Mouse (Mus musculus): ENCODE measurements at regions not wholly inside any gene's neighbourhood (a gene's known extent, or its start where the extent isn't known, plus 50 kb on each side); places are given as distances from the start of the nearest gene placed in this dataset.

DNA sequence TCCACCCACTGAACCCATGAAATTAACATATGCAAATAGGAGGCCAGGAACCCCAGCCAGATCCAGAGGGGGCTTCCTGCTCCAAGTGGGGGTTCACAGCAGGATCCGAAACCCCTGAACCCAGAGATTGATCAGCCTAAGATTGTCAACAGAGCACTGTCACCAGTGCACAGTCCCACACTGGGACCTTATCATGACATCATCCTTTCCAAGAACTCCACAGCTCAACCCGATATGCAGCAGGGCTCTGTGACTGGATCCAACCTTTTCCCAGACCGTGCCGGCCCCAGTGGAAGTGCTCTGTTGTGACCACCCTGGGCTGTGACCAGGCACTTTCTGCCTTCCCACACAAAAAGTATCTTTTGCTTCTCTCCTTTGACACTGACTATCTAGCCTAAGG lies 57.7 kb upstream of the Dio3 start:
- Histone ChIP-seq H3K4me1 (ENCODE audit: control insufficient read depth) (no peaks in the 10 kb centered on the region), H3K27me3 (ENCODE audit: control insufficient read depth) (no peaks in the 10 kb centered on the region), H3K36me3 (ENCODE audit: control insufficient read depth) (no peaks in the 10 kb centered on the region), H3K9me3 (ENCODE audit: control insufficient read depth, low read length) (no peaks in the 10 kb centered on the region), H3K4me3 (replicated peaks) (no peak overlapping the region)
- TF ChIP-seq TAL1 (IDR thresholded peaks at IDR 0.05; ENCODE audit: low read length) = no peak
- TF ChIP-seq GATA1 (IDR thresholded peaks at IDR 0.05; ENCODE audit: low read length) = no peak

DNA sequence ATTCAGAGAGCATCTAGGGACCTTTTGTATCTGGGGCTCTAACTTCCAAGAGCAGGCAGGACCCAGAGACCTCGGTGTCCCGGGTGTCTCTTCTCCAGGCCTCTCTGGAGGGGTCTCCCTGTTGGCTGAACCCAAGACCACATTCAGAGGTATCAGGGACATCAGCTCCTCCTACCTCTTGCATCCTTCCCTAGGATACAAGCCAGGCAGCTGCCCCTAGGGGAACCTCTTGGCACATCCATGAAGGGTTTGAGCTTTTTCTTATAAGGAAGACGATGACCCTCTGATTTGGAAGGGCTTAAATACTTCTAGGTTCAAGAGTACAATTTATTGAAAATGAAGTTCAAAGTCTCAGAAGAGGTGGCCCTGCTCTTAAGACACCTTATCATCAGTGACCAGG lies 57.2 kb upstream of the Dio3 start:
- Histone ChIP-seq H3K9me3 (ENCODE audit: control insufficient read depth, low read length) (no peaks in the 10 kb centered on the region), H3K36me3 (ENCODE audit: control insufficient read depth) (no peaks in the 10 kb centered on the region), H3K4me3 (replicated peaks) (no peak overlapping the region), H3K27me3 (ENCODE audit: control insufficient read depth) (no peaks in the 10 kb centered on the region), H3K4me1 (ENCODE audit: control insufficient read depth) (no peaks in the 10 kb centered on the region)
- no peak for TF ChIP-seq TAL1 (IDR thresholded peaks at IDR 0.05; ENCODE audit: low read length)
- no peak for TF ChIP-seq GATA1 (IDR thresholded peaks at IDR 0.05; ENCODE audit: low read length)

DNA sequence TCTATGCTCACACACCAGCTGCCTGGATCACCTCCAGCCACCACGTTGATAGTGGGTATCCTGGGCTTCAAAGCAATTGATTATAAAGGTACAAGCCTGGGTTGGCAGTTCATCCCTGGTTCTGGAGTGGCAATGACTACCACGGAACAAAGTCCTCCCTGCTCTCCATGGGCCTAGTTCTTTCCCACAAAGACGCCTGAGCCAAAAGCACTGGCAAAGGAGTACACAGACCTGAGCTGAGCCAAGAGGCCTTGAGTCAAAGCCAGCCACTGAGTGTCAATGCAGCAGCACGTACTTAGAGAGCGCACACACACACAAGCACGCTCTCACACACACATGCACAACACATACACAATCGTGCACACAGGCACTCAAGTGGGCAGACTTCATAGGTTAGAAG lies 54.6 kb upstream of the Dio3 start:
- no peak for TF ChIP-seq TAL1 (IDR thresholded peaks at IDR 0.05; ENCODE audit: low read length)
- no peak for TF ChIP-seq GATA1 (IDR thresholded peaks at IDR 0.05; ENCODE audit: low read length)
- no peaks in the 10 kb centered on the region for H3K9me3 ChIP-seq (ENCODE audit: control insufficient read depth, low read length)
- H3K4me3 ChIP-seq (replicated peaks) = no peak overlapping the region
- no peaks in the 10 kb centered on the region for H3K4me1 ChIP-seq (ENCODE audit: control insufficient read depth)
- no peaks in the 10 kb centered on the region for H3K36me3 ChIP-seq (ENCODE audit: control insufficient read depth)
- no peaks in the 10 kb centered on the region for H3K27me3 ChIP-seq (ENCODE audit: control insufficient read depth)

DNA sequence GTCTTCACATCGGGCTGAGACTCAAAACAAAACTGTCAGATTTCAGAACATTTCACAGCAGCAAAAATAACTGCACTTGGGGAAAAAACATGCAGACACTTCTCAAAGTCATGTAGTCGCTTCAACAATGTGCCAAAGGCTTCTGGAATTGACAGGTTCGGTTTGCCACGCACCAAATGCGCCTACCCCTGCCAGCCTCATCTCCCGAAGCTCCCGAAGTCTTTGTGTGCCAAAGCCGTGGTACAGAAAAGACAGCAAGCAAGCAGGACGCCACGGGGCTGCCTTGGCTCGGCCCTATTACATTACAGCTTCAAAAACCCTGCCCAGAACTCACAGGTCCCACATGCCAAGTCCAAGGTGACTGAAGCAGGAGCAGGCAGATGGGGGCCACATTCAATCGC lies 50.9 kb upstream of the Dio3 start:
- Histone ChIP-seq H3K36me3 (ENCODE audit: control insufficient read depth) (no peaks in the 10 kb centered on the region), H3K9me3 (ENCODE audit: control insufficient read depth, low read length) (no peaks in the 10 kb centered on the region), H3K27me3 (ENCODE audit: control insufficient read depth) (no peaks in the 10 kb centered on the region), H3K4me3 (replicated peaks) (no peak overlapping the region), H3K4me1 (ENCODE audit: control insufficient read depth) (no peaks in the 10 kb centered on the region)
- TF ChIP-seq TAL1 (IDR thresholded peaks at IDR 0.05; ENCODE audit: low read length) (no peak), GATA1 (IDR thresholded peaks at IDR 0.05; ENCODE audit: low read length) (no peak)

Data from erythroblast, embryonic 14.5 days (primary cell).